Mouse (Mus musculus) heart, embryonic 10.5 days (tissue): Measurements from ENCODE around the gene Srpk1. TPM values are rescaled to one million over a fixed set of nuclear protein-coding genes. Genes with fewer than 3 reads are reported as not detected.
"Not testable (repeated sequence)": the region's sequence is repeated elsewhere in the genome, so short reads cannot be mapped to it uniquely, and the experiment has no call there.

ENCODE experiments used
- DNase-seq: peaks from one replicate; pipeline ENCODE4 v3.0.0-alpha.2; 2017; ENCODE audit warnings: low spot score
- H3K27ac ChIP-seq: fragments of 300-500 bp; sonication (generic); 2 replicates; pipeline ENCODE4 v1.5.1; 2016; ENCODE audit warnings: mild to moderate bottlenecking
- H3K27me3 ChIP-seq: fragments of 300-500 bp; sonication (generic); 2 replicates; pipeline ENCODE4 v1.6.1; 2016; ENCODE audit warnings: mild to moderate bottlenecking; ENCODE audit not compliant: poor library complexity, insufficient read depth, severe bottlenecking
- H3K36me3 ChIP-seq: fragments of 300-500 bp; sonication (generic); 2 replicates; pipeline ENCODE4 v1.6.1; 2016; ENCODE audit warnings: mild to moderate bottlenecking, moderate library complexity
- H3K4me1 ChIP-seq: fragments of 300-500 bp; sonication (generic); 2 replicates; pipeline ENCODE4 v1.6.1; 2016; ENCODE audit warnings: mild to moderate bottlenecking
- H3K4me3 ChIP-seq: fragments of 300-500 bp; sonication (generic); 2 replicates; pipeline ENCODE4 v1.5.1; 2016; ENCODE audit warnings: mild to moderate bottlenecking, moderate library complexity
- H3K9me3 ChIP-seq: fragments of 300-500 bp; sonication (generic); 2 replicates; pipeline ENCODE4 v1.6.1; 2016; ENCODE audit warnings: mild to moderate bottlenecking, moderate library complexity
- WGBS: fragments of 180-500 bp; shearing (Covaris S2); methylation state at CpG from one replicate; pipeline ENCODE4 v1.1.7; 2016; 5-methylcytosine and 5-hydroxymethylcytosine counted together
- polyA plus RNA-seq: library from polyadenylated mRNA; unstranded; fragments of >200 nt; fragmentation: Nextera tagmentation; extraction: Ambion mirVana; gene quantifications from 2 replicates; pipeline ENCODE4 v1.2.1, GENCODE M21; 2016

The Srpk1 gene
- polyA plus RNA-seq, 1 experiment from 2014 or later: 83.2 TPM

DNA sequence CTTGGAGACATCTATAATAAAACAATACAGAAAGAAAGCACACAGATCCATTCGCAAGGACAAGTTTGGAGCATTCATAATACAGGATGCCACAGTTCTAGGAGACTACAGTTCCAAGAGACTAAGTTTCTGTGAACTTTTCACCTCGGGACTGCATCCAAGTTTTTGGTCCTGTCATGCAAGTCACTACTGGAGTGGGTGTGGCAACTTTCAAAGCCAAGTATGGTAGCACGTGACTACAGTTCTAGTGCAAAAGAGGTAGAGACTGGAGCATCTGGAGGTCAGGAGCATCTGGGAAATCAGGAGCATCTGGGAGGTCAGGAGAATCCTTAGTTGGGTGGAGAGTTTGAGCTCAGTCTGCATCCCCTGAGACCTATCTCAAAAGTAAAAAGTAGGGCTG, 50.6 kb downstream of the Srpk1 start:
- no peak overlapping the region for H3K27ac ChIP-seq
- H3K4me3 ChIP-seq: no peak overlapping the region
- peaks cover 8% of the 10 kb centered on the region for H3K4me1 ChIP-seq
- 77% methylated on average over 3 of the region's 3 CpGs for WGBS
- H3K36me3 ChIP-seq: no peaks in the 10 kb centered on the region
- no peaks in the 10 kb centered on the region for H3K9me3 ChIP-seq
- no peak for DNase-seq
- H3K27me3 ChIP-seq: peaks cover 18% of the 10 kb centered on the region; the same call in 1 of the 2 replicates

GRCm38 (mm10) chr17:28567541-28567940, 55.0 kb downstream of the Srpk1 start:
- Histone ChIP-seq H3K36me3 (no peaks in the 10 kb centered on the region), H3K27me3 (no peaks in the 10 kb centered on the region), H3K4me1 (no peaks in the 10 kb centered on the region), H3K27ac (no peak overlapping the region), H3K9me3 (no peaks in the 10 kb centered on the region), H3K4me3 (no peak overlapping the region)
- 41% methylated on average over 3 of the region's 3 CpGs for WGBS
- no peak for DNase-seq

GRCm38 (mm10) chr17:28565181-28565580, 57.3 kb downstream of the Srpk1 start:
- Histone ChIP-seq H3K36me3 (no peaks in the 10 kb centered on the region), H3K27me3 (no peaks in the 10 kb centered on the region), H3K9me3 (no peaks in the 10 kb centered on the region), H3K4me1 (peaks cover 14% of the 10 kb centered on the region), H3K4me3 (no peak overlapping the region), H3K27ac (no peak overlapping the region)
- DNase-seq: no peak

GRCm38 (mm10) chr17:28561613-28562012, 60.9 kb downstream of the Srpk1 start:
- no peak for DNase-seq
- WGBS: 59% methylated on average over 7 of the region's 7 CpGs
- H3K36me3 ChIP-seq: no peaks in the 10 kb centered on the region
- H3K4me3 ChIP-seq: no peak overlapping the region
- peaks cover 19% of the 10 kb centered on the region for H3K4me1 ChIP-seq
- H3K27ac ChIP-seq: no peak overlapping the region
- H3K9me3 ChIP-seq: no peaks in the 10 kb centered on the region
- no peaks in the 10 kb centered on the region for H3K27me3 ChIP-seq

GRCm38 (mm10) chr17:28560598-28560997, 61.9 kb downstream of the Srpk1 start, which contains the start of gene Clps:
Clps (minus strand) TSS chr17:28560766.
- H3K36me3 ChIP-seq: no peaks in the 10 kb centered on the region
- no peaks in the 10 kb centered on the region for H3K9me3 ChIP-seq
- no peaks in the 10 kb centered on the region for H3K27me3 ChIP-seq
- H3K27ac ChIP-seq: no peak within 1 kb of the TSS
- WGBS: 51% methylated on average over 4 of the region's 4 CpGs
- peaks cover 25% of the 10 kb centered on the region for H3K4me1 ChIP-seq
- no peak within 1 kb of the TSS for H3K4me3 ChIP-seq
- no peak for DNase-seq

GRCm38 (mm10) chr17:28557772-28558171, 64.7 kb downstream of the Srpk1 start:
- no peaks in the 10 kb centered on the region for H3K27me3 ChIP-seq
- WGBS: 70% methylated on average over 6 of the region's 6 CpGs
- DNase-seq: no peak
- H3K4me1 ChIP-seq: peaks cover 27% of the 10 kb centered on the region
- no peaks in the 10 kb centered on the region for H3K36me3 ChIP-seq
- H3K9me3 ChIP-seq: no peaks in the 10 kb centered on the region
- no peak overlapping the region for H3K27ac ChIP-seq
- H3K4me3 ChIP-seq: no peak overlapping the region

DNA sequence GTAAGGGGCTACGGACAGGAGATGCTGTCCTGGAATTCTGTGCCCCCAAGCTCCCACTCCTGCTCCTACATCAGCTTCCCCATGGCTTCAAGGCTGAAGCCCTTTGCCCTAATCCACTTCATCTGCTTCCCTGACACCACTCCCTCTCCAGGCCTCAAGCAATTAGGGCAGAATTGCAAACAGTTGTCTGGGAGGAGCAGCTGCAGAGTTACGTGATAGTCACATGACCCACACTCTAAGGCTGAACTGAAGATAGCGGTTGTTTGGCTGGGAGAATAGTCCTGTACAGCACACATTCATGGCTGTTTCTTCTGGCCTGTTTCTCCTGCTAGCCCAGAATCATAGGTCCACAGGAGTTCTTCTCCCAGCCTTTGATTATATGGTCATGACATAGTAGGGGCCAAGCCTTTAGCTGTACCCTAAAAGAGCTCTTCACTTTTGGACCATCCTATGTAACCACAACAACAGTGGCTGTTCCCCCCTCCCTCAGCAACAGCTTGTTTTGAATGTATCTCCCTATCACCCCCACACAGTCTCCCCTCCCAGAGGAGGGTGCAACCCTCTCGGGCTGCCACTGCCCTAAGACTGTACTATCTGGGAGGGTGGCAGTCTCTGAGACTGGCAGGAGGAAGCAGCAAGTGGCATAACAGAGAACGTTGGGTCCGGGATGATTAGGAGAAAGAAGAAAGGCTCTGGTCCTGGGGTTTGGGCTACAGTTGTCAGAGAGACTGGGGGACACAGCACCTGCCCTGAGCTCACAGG, 65.7 kb downstream of the Srpk1 start:
- H3K4me1 ChIP-seq: peaks cover 22% of the 10 kb centered on the region
- no peaks in the 10 kb centered on the region for H3K36me3 ChIP-seq
- H3K27me3 ChIP-seq: no peaks in the 10 kb centered on the region
- H3K27ac ChIP-seq: no peak overlapping the region
- no peak overlapping the region for H3K4me3 ChIP-seq
- H3K9me3 ChIP-seq: no peaks in the 10 kb centered on the region
- no peak for DNase-seq
- 47% methylated on average over 6 of the region's 6 CpGs for WGBS

DNA sequence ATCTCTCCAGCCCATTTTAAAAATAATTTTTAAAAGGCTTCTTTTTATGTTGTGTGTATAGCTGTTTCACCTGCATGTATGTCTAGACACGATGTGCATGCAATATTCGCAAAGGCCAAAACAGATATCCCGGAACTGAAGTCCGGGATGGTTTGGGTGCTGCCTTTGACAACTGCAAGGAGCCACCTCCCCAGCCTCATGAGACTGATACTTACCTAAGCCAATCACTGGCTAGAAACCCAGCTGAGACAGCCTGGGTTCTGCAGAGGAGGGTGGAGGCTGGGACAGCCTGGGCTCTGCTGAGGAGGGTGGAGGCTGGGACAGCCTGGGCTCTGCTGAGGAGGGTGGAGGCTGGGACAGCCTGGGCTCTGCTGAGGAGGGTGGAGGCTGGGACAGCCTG, 68.5 kb downstream of the Srpk1 start:
- peaks cover 13% of the 10 kb centered on the region; the same call in 1 of the 2 replicates for H3K4me1 ChIP-seq
- not testable (repeated sequence) for H3K36me3 ChIP-seq, H3K9me3 ChIP-seq, DNase-seq, H3K4me3 ChIP-seq, H3K27me3 ChIP-seq, H3K27ac ChIP-seq
- WGBS: 89% methylated on average over 4 of the region's 4 CpGs

- Histone ChIP-seq H3K27me3 (peaks cover 11% of the 10 kb centered on the region), H3K9me3 (no peaks in the 10 kb centered on the region), H3K27ac (no peak overlapping the region), H3K4me3 (no peak overlapping the region), H3K36me3 (no peaks in the 10 kb centered on the region), H3K4me1 (peaks cover 13% of the 10 kb centered on the region; the same call in 1 of the 2 replicates)
- WGBS: 12% methylated on average over 14 of the region's 14 CpGs
- no peak for DNase-seq
Observed at GRCm38 (mm10) chr17:28553040-28553793, 69.3 kb downstream of the Srpk1 start.

GRCm38 (mm10) chr17:28549111-28549510, 73.4 kb downstream of the Srpk1 start, which contains the start of gene Clpsl2:
Clpsl2 (plus strand) TSS chr17:28549411.
- no peak within 1 kb of the TSS for H3K27ac ChIP-seq
- no peaks in the 10 kb centered on the region for H3K36me3 ChIP-seq
- no peak for DNase-seq
- peaks cover 12% of the 10 kb centered on the region for H3K27me3 ChIP-seq
- 73% methylated on average over 14 of the region's 14 CpGs for WGBS
- 0 out of 2 replicates have a peak, but pooled peaks cover 3% of the 10 kb centered on the region for H3K4me1 ChIP-seq
- no peaks in the 10 kb centered on the region for H3K9me3 ChIP-seq
- H3K4me3 ChIP-seq: no peak within 1 kb of the TSS

- H3K36me3 ChIP-seq: no peaks in the 10 kb centered on the region
- 0 out of 2 replicates have a peak, but pooled peaks cover 3% of the 10 kb centered on the region for H3K4me1 ChIP-seq
- H3K27ac ChIP-seq: no peak overlapping the region
- H3K4me3 ChIP-seq: no peak overlapping the region
- no peak for DNase-seq
- H3K27me3 ChIP-seq: peaks cover 12% of the 10 kb centered on the region
- WGBS: 61% methylated on average over 11 of the region's 11 CpGs
- no peaks in the 10 kb centered on the region for H3K9me3 ChIP-seq
Observed at GRCm38 (mm10) chr17:28548550-28548949, 74.0 kb downstream of the Srpk1 start.

- Histone ChIP-seq H3K27me3 (peaks cover 12% of the 10 kb centered on the region), H3K36me3 (no peaks in the 10 kb centered on the region), H3K27ac (no peak overlapping the region), H3K4me1 (no peaks in the 10 kb centered on the region), H3K9me3 (no peaks in the 10 kb centered on the region), H3K4me3 (no peak overlapping the region)
- no peak for DNase-seq
- 78% methylated on average over 1 of the region's 1 CpGs for WGBS
Observed at GRCm38 (mm10) chr17:28546925-28547324, 75.6 kb downstream of the Srpk1 start.

- Histone ChIP-seq H3K27me3 (peaks cover 11% of the 10 kb centered on the region), H3K36me3 (no peaks in the 10 kb centered on the region), H3K4me1 (no peaks in the 10 kb centered on the region), H3K27ac (no peak overlapping the region), H3K9me3 (peaks cover 3% of the 10 kb centered on the region; the same call in 1 of the 2 replicates), H3K4me3 (no peak overlapping the region)
- WGBS: 38% methylated on average over 12 of the region's 12 CpGs
- no peak for DNase-seq
Observed at GRCm38 (mm10) chr17:28537881-28538280, 84.6 kb downstream of the Srpk1 start.
